Mouse (Mus musculus): Measurements from ENCODE around the gene Cacna2d3.

DNA sequence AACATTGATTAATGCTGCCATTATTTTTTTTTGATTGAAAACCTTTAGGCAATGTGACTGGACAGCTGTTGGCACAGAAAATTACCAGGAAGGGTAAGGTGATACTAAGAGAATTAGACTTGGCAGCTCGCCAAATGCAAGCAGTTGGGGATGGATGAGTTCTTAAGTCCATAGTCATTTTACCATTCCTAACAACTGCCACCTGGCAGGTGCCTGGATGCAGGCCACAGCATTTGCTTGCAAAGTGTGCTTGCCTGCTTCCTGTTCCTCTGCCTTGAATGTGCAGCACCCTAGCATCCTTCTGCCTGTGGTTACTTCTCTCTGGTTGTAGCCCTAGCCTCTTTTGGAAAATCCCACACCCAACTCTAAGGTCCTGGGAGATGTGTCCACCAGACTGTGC lies 236.2 kb downstream of the Cacna2d3 start:
- TF ChIP-seq CTCF (IDR thresholded peaks at IDR 0.05; ENCODE audit: low read depth, low read length): no peak
- no peak for TF ChIP-seq GATA2 (IDR thresholded peaks at IDR 0.05; ENCODE audit: borderline replicate concordance, low read depth, low read length)
- TF ChIP-seq POLR2AphosphoS5 (IDR thresholded peaks at IDR 0.05; ENCODE audit: insufficient replicate concordance, low read depth, low read length): no peak

All from G1E (cell line).